Mouse (Mus musculus): ENCODE measurements around the gene Clcn1. TPM values are rescaled to one million over a fixed set of nuclear protein-coding genes. Genes with fewer than 3 reads are reported as not detected.

Clcn1 gene
- polyA plus RNA-seq, 1 experiment from 2014 or later, result 0.15 TPM

GRCm38 (mm10) chr6:42354076-42355019 lies 67.9 kb downstream of the Clcn1 start:
- WGBS, result 43% methylated on average over 11 of the region's 11 CpGs
- 0 out of 2 replicates have a peak overlapping the region, but pooled peaks have one; percentile 32 for H3K27ac ChIP-seq (ENCODE audit: low read length)
- peaks cover 67% of the 10 kb centered on the region for H3K4me1 ChIP-seq (replicated peaks; ENCODE audit: control insufficient read depth, insufficient read depth, low read length)
- ATAC-seq (ENCODE audit: low read depth), result no peak
- peak overlapping the region; percentile 63 for H3K4me3 ChIP-seq (ENCODE audit: low read length)
- peaks cover 32% of the 10 kb centered on the region for H3K36me3 ChIP-seq (ENCODE audit: control insufficient read depth, insufficient read depth, low read length)
- no peaks in the 10 kb centered on the region for H3K9me3 ChIP-seq (ENCODE audit: control insufficient read depth, low read length)
- 0 out of 2 replicates have a peak overlapping the region, but pooled peaks have one; percentile 46 for H3K9ac ChIP-seq (ENCODE audit: low read length)
- H3K27me3 ChIP-seq (ENCODE audit: control insufficient read depth, insufficient read depth, low read depth, low read length), result no peaks in the 10 kb centered on the region
- H3K4me2 ChIP-seq (ENCODE audit: low read depth, low read length), result peak overlapping the region; percentile 89

- Histone ChIP-seq H3K27me3 (ENCODE audit: control insufficient read depth, insufficient read depth, low read depth, low read length) (no peaks in the 10 kb centered on the region), H3K27ac (ENCODE audit: low read length) (no peak overlapping the region), H3K4me1 (replicated peaks; ENCODE audit: control insufficient read depth, insufficient read depth, low read length) (peaks cover 70% of the 10 kb centered on the region), H3K36me3 (ENCODE audit: control insufficient read depth, insufficient read depth, low read length) (peaks cover 38% of the 10 kb centered on the region), H3K9ac (ENCODE audit: low read length) (no peak overlapping the region), H3K4me2 (ENCODE audit: low read depth, low read length) (no peak overlapping the region), H3K4me3 (ENCODE audit: low read length) (no peak overlapping the region), H3K9me3 (ENCODE audit: control insufficient read depth, low read length) (no peaks in the 10 kb centered on the region)
- no peak for ATAC-seq (ENCODE audit: low read depth)
- 90% methylated on average over 6 of the region's 6 CpGs for WGBS
Measured at GRCm38 (mm10) chr6:42355366-42355765, 68.9 kb downstream of the Clcn1 start.

GRCm38 (mm10) chr6:42355794-42356600 lies 69.5 kb downstream of the Clcn1 start:
- Histone ChIP-seq H3K36me3 (ENCODE audit: control insufficient read depth, insufficient read depth, low read length) (peaks cover 43% of the 10 kb centered on the region), H3K27me3 (ENCODE audit: control insufficient read depth, insufficient read depth, low read depth, low read length) (no peaks in the 10 kb centered on the region), H3K27ac (ENCODE audit: low read length) (no peak overlapping the region), H3K4me2 (ENCODE audit: low read depth, low read length) (no peak overlapping the region), H3K4me3 (ENCODE audit: low read length) (no peak overlapping the region), H3K9me3 (ENCODE audit: control insufficient read depth, low read length) (no peaks in the 10 kb centered on the region), H3K9ac (ENCODE audit: low read length) (no peak overlapping the region), H3K4me1 (replicated peaks; ENCODE audit: control insufficient read depth, insufficient read depth, low read length) (peaks cover 68% of the 10 kb centered on the region)
- ATAC-seq (ENCODE audit: low read depth), result no peak
- WGBS, result 94% methylated on average over 13 of the region's 13 CpGs

- Histone ChIP-seq H3K9me3 (ENCODE audit: control insufficient read depth, low read length) (no peaks in the 10 kb centered on the region), H3K27ac (ENCODE audit: low read length) (peak overlapping the region; percentile 36; the same call in 1 of the 2 replicates), H3K36me3 (ENCODE audit: control insufficient read depth, insufficient read depth, low read length) (peaks cover 45% of the 10 kb centered on the region), H3K4me1 (replicated peaks; ENCODE audit: control insufficient read depth, insufficient read depth, low read length) (peaks cover 62% of the 10 kb centered on the region), H3K4me3 (ENCODE audit: low read length) (no peak overlapping the region), H3K4me2 (ENCODE audit: low read depth, low read length) (no peak overlapping the region), H3K27me3 (ENCODE audit: control insufficient read depth, insufficient read depth, low read depth, low read length) (no peaks in the 10 kb centered on the region), H3K9ac (ENCODE audit: low read length) (no peak overlapping the region)
- ATAC-seq (ENCODE audit: low read depth), result no peak
- 84% methylated on average over 5 of the region's 5 CpGs for WGBS
Measured at GRCm38 (mm10) chr6:42356913-42357312, 70.4 kb downstream of the Clcn1 start.

GRCm38 (mm10) chr6:42357901-42358300 lies 71.4 kb downstream of the Clcn1 start:
- no peaks in the 10 kb centered on the region for H3K9me3 ChIP-seq (ENCODE audit: control insufficient read depth, low read length)
- no peaks in the 10 kb centered on the region for H3K27me3 ChIP-seq (ENCODE audit: control insufficient read depth, insufficient read depth, low read depth, low read length)
- peak overlapping the region; percentile 45; the same call in 1 of the 2 replicates for H3K27ac ChIP-seq (ENCODE audit: low read length)
- H3K9ac ChIP-seq (ENCODE audit: low read length), result peak overlapping the region; percentile 24; the same call in 1 of the 2 replicates
- no peak for ATAC-seq (ENCODE audit: low read depth)
- no peak overlapping the region for H3K4me3 ChIP-seq (ENCODE audit: low read length)
- 31% methylated on average over 6 of the region's 6 CpGs for WGBS
- H3K4me1 ChIP-seq (replicated peaks; ENCODE audit: control insufficient read depth, insufficient read depth, low read length), result peaks cover 60% of the 10 kb centered on the region
- no peak overlapping the region for H3K4me2 ChIP-seq (ENCODE audit: low read depth, low read length)
- peaks cover 45% of the 10 kb centered on the region for H3K36me3 ChIP-seq (ENCODE audit: control insufficient read depth, insufficient read depth, low read length)

- ATAC-seq (ENCODE audit: low read depth), result no peak
- Histone ChIP-seq H3K36me3 (ENCODE audit: control insufficient read depth, insufficient read depth, low read length) (peaks cover 45% of the 10 kb centered on the region), H3K9me3 (ENCODE audit: control insufficient read depth, low read length) (no peaks in the 10 kb centered on the region), H3K4me3 (ENCODE audit: low read length) (no peak overlapping the region), H3K27ac (ENCODE audit: low read length) (peak overlapping the region; percentile 48), H3K4me1 (replicated peaks; ENCODE audit: control insufficient read depth, insufficient read depth, low read length) (peaks cover 50% of the 10 kb centered on the region), H3K4me2 (ENCODE audit: low read depth, low read length) (no peak overlapping the region), H3K9ac (ENCODE audit: low read length) (no peak overlapping the region), H3K27me3 (ENCODE audit: control insufficient read depth, insufficient read depth, low read depth, low read length) (no peaks in the 10 kb centered on the region)
- WGBS, result 71% methylated on average over 12 of the region's 12 CpGs
Measured at GRCm38 (mm10) chr6:42358901-42359300, 72.4 kb downstream of the Clcn1 start.

- H3K36me3 ChIP-seq (ENCODE audit: control insufficient read depth, insufficient read depth, low read length), result peaks cover 45% of the 10 kb centered on the region
- H3K27me3 ChIP-seq (ENCODE audit: control insufficient read depth, insufficient read depth, low read depth, low read length), result no peaks in the 10 kb centered on the region
- H3K4me3 ChIP-seq (ENCODE audit: low read length), result no peak overlapping the region
- H3K9me3 ChIP-seq (ENCODE audit: control insufficient read depth, low read length), result no peaks in the 10 kb centered on the region
- H3K4me1 ChIP-seq (replicated peaks; ENCODE audit: control insufficient read depth, insufficient read depth, low read length), result peaks cover 43% of the 10 kb centered on the region
- H3K9ac ChIP-seq (ENCODE audit: low read length), result no peak overlapping the region
- H3K4me2 ChIP-seq (ENCODE audit: low read depth, low read length), result no peak overlapping the region
- H3K27ac ChIP-seq (ENCODE audit: low read length), result peak overlapping the region; percentile 60
- 47% methylated on average over 9 of the region's 9 CpGs for WGBS
- no peak for ATAC-seq (ENCODE audit: low read depth)
Measured at GRCm38 (mm10) chr6:42359364-42360147, 73.1 kb downstream of the Clcn1 start.

- Histone ChIP-seq H3K36me3 (ENCODE audit: control insufficient read depth, insufficient read depth, low read length) (peaks cover 45% of the 10 kb centered on the region), H3K4me3 (ENCODE audit: low read length) (no peak overlapping the region), H3K9me3 (ENCODE audit: control insufficient read depth, low read length) (no peaks in the 10 kb centered on the region), H3K4me2 (ENCODE audit: low read depth, low read length) (no peak overlapping the region), H3K27ac (ENCODE audit: low read length) (no peak overlapping the region), H3K4me1 (replicated peaks; ENCODE audit: control insufficient read depth, insufficient read depth, low read length) (peaks cover 38% of the 10 kb centered on the region), H3K27me3 (ENCODE audit: control insufficient read depth, insufficient read depth, low read depth, low read length) (no peaks in the 10 kb centered on the region), H3K9ac (ENCODE audit: low read length) (no peak overlapping the region)
- 80% methylated on average over 6 of the region's 6 CpGs for WGBS
- ATAC-seq (ENCODE audit: low read depth), result no peak
Measured at GRCm38 (mm10) chr6:42360231-42360840, 73.9 kb downstream of the Clcn1 start.

All from lung, embryonic 16.5 days (tissue).